Mouse (Mus musculus) adrenal gland, adult 18-20 months (tissue): Measurements from ENCODE around the gene Olfr10. TPM values are rescaled to one million over a fixed set of nuclear protein-coding genes. Genes with fewer than 3 reads are reported as not detected.

ENCODE experiments used
- DNase-seq, 2 experiments: peaks; one replicate each; pipeline ENCODE4 v3.0.0; 2021 to 2022; ENCODE audit warnings: low spot score in 2 of 2
- total RNA-seq, 2 experiments: library from RNA; stranded (reverse); gene quantifications; 1 replicate in 1 of 2; 2 replicates in 1 of 2; pipeline ENCODE4 v1.2.3; 2021

The Olfr10 gene
- total RNA-seq, 2 experiments from 2014 or later, result not detected

GRCm38 (mm10) chr11:49322442-49322841 is 17.9 kb downstream of the Olfr10 start, which contains the start of gene Olfr1391:
TSS of gene Olfr1391 (plus strand) at chr11:49322742.
- no peak for DNase-seq

GRCm38 (mm10) chr11:49326726-49327125 is 22.2 kb downstream of the Olfr10 start:
- no peak for DNase-seq

- DNase-seq, result no peak
Measured at GRCm38 (mm10) chr11:49329686-49330085, 25.1 kb downstream of the Olfr10 start.

GRCm38 (mm10) chr11:49334888-49335287 is 30.3 kb downstream of the Olfr10 start, which contains the start of gene Olfr1390:
TSS of gene Olfr1390 (plus strand) at chr11:49335188.
- DNase-seq, result no peak

- no peak for DNase-seq
Measured at GRCm38 (mm10) chr11:49337150-49337832, 32.8 kb downstream of the Olfr10 start.

Other genes with a start within 250 kb of the Olfr10 start
- 10 to 100 TPM in 1 of 2 experiments, 1 to 10 TPM in 1; 4.3 to 18.2 TPM for gene Tgtp2, start 240.5 kb upstream of the Olfr10 start, total RNA-seq
- 1 to 10 TPM; 7.3 to 9.4 TPM for gene Ifi47, start 228.2 kb upstream of the Olfr10 start, total RNA-seq
- gene Olfr1396, start 189.9 kb upstream of the Olfr10 start, total RNA-seq, result 1 to 10 TPM; 1.2 to 4.1 TPM
- gene Olfr1395, start 162.5 kb upstream of the Olfr10 start, total RNA-seq, result not detected
- gene Olfr1394, start 150.4 kb upstream of the Olfr10 start, total RNA-seq, result not detected
- gene Btnl9, start 117.6 kb upstream of the Olfr10 start, total RNA-seq, result 10 to 100 TPM; 26.2 to 32.8 TPM
- 10 to 100 TPM; 27.0 to 34.6 TPM for gene Zfp62, start 101.4 kb upstream of the Olfr10 start, total RNA-seq
- gene Mgat1, start 60.5 kb upstream of the Olfr10 start, total RNA-seq, result 100 to 1,000 TPM; 114 to 141 TPM
- gene Olfr1393, start 26.4 kb upstream of the Olfr10 start, total RNA-seq, result not detected
- gene Olfr1392, start 19.5 kb upstream of the Olfr10 start, total RNA-seq, result under 1 TPM in 1 of 2 experiments, not detected in 1; 0.10 TPM
- not detected for gene Olfr1391, start 18.0 kb downstream of the Olfr10 start, total RNA-seq
- not detected for gene Olfr1390, start 30.4 kb downstream of the Olfr10 start, total RNA-seq
- not detected for gene Olfr1389, start 118.3 kb downstream of the Olfr10 start, total RNA-seq
- under 1 TPM in 1 of 2 experiments, not detected in 1; 0.17 TPM for gene Olfr1388, start 131.9 kb downstream of the Olfr10 start, total RNA-seq
- not detected for gene Olfr1387, start 150.6 kb downstream of the Olfr10 start, total RNA-seq
- gene Olfr1386, start 160.3 kb downstream of the Olfr10 start, total RNA-seq, result not detected
- gene Olfr1385, start 184.3 kb downstream of the Olfr10 start, total RNA-seq, result not detected
- not detected for gene Olfr1384, start 202.0 kb downstream of the Olfr10 start, total RNA-seq
- under 1 TPM; 0.56 to 0.61 TPM for gene Olfr1383, start 214.9 kb downstream of the Olfr10 start, total RNA-seq
- gene Olfr1382, start 223.5 kb downstream of the Olfr10 start, total RNA-seq, result not detected
- not detected for gene Olfr1381, start 238.7 kb downstream of the Olfr10 start, total RNA-seq